Mouse (Mus musculus): ENCODE measurements around the gene Cacna1b. TPM values are rescaled to one million over a fixed set of nuclear protein-coding genes. Genes with fewer than 3 reads are reported as not detected.

The Cacna1b gene
- total RNA-seq, 1 experiment, result 2.4 TPM

- TF ChIP-seq ZNF384 (IDR thresholded peaks at IDR 0.05; ENCODE audit: low read depth, low read length) (no peak), HCFC1 (IDR thresholded peaks at IDR 0.05; ENCODE audit: borderline replicate concordance, insufficient read depth, low read length) (no peak), MAFK (IDR thresholded peaks at IDR 0.05; ENCODE audit: insufficient read depth, low read depth, low read length) (no peak), ZC3H11A (IDR thresholded peaks at IDR 0.05; ENCODE audit: borderline replicate concordance, low read depth, low read length) (no peak), CHD2 (IDR thresholded peaks at IDR 0.05; ENCODE audit: low read depth, low read length) (no peak)
- Histone ChIP-seq H3K9ac (ENCODE audit: insufficient read depth, low read depth, low read length, poor library complexity, severe bottlenecking) (no peak overlapping the region), H3K4me1 (ENCODE audit: control insufficient read depth in 2 of 2, insufficient read depth in 2 of 2, low read length in 2 of 2, poor library complexity in 1 of 2) (no peaks in the 10 kb centered on the region), H3K4me3 (ENCODE audit: insufficient read depth in 1 of 2, low read depth in 1 of 2, low read length in 2 of 2, poor library complexity in 1 of 2, severe bottlenecking in 1 of 2) (no peak overlapping the region), H3K36me3 (ENCODE audit: control insufficient read depth, insufficient read depth, low read length, poor library complexity, severe bottlenecking) (no peaks in the 10 kb centered on the region), H3K27ac (ENCODE audit: insufficient read depth, low read depth, low read length, poor library complexity, severe bottlenecking) (no peak overlapping the region), H3K9me3 (ENCODE audit: control insufficient read depth, insufficient read depth, low read depth, low read length) (no peaks in the 10 kb centered on the region)
- in situ Hi-C loops (cut with MboI; ENCODE audit: low sequenced_read_pairs in 2 of 2, unreplicated experiment in 2 of 2), result no loop called here
- DNase-seq (ENCODE audit: low read depth, low spot score), result no peak
Measured at GRCm38 (mm10) chr2:24589426-24589825, 173.5 kb downstream of the Cacna1b start.

- H3K36me3 ChIP-seq (ENCODE audit: control insufficient read depth, insufficient read depth, low read length, poor library complexity, severe bottlenecking), result no peaks in the 10 kb centered on the region
- H3K4me3 ChIP-seq (ENCODE audit: insufficient read depth in 1 of 2, low read depth in 1 of 2, low read length in 2 of 2, poor library complexity in 1 of 2, severe bottlenecking in 1 of 2), result no peak overlapping the region
- no peaks in the 10 kb centered on the region; the same call in 1 of the 2 replicates for H3K9me3 ChIP-seq (ENCODE audit: control insufficient read depth, insufficient read depth, low read depth, low read length)
- H3K9ac ChIP-seq (ENCODE audit: insufficient read depth, low read depth, low read length, poor library complexity, severe bottlenecking), result no peak overlapping the region
- H3K4me1 ChIP-seq (ENCODE audit: control insufficient read depth in 2 of 2, insufficient read depth in 2 of 2, low read length in 2 of 2, poor library complexity in 1 of 2), result no peaks in the 10 kb centered on the region
- DNase-seq (ENCODE audit: low read depth, low spot score), result no peak
- in situ Hi-C loops (cut with MboI; ENCODE audit: low sequenced_read_pairs in 2 of 2, unreplicated experiment in 2 of 2), result no loop called here
- no peak for TF ChIP-seq HCFC1 (IDR thresholded peaks at IDR 0.05; ENCODE audit: borderline replicate concordance, insufficient read depth, low read length)
- TF ChIP-seq MAFK (IDR thresholded peaks at IDR 0.05; ENCODE audit: insufficient read depth, low read depth, low read length), result no peak
- no peak for TF ChIP-seq ZNF384 (IDR thresholded peaks at IDR 0.05; ENCODE audit: low read depth, low read length)
- no peak for TF ChIP-seq ZC3H11A (IDR thresholded peaks at IDR 0.05; ENCODE audit: borderline replicate concordance, low read depth, low read length)
- TF ChIP-seq CHD2 (IDR thresholded peaks at IDR 0.05; ENCODE audit: low read depth, low read length), result no peak
- H3K27ac ChIP-seq (ENCODE audit: insufficient read depth, low read depth, low read length, poor library complexity, severe bottlenecking), result no peak overlapping the region
Measured at GRCm38 (mm10) chr2:24587999-24588398, 175.0 kb downstream of the Cacna1b start.

DNA sequence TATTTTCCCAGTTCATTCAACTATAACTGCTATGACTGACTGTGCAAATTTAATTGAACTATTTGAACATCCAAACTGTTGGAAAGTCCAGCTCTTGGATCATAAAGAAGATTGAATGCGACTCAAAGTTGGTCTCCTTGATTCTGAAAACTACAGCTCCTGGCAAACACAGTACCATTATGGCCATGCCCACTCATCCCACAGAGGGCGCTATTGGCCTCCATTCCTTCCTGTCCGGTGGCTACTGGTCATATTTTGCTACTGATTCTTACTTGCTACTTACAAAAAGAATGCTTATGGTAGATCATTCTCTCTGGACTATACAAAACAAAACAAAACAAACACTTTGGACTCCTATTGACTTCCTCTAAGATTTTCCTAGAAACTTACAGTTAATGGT, 188.3 kb downstream of the Cacna1b start:
- in situ Hi-C loops (cut with MboI; ENCODE audit: low sequenced_read_pairs in 2 of 2, unreplicated experiment in 2 of 2), result loop anchor here in 1 of 2 experiments (10.0 kb wide), 1 partner anchor 180 kb away; no protein-coding TSS in a partner anchor

DNA sequence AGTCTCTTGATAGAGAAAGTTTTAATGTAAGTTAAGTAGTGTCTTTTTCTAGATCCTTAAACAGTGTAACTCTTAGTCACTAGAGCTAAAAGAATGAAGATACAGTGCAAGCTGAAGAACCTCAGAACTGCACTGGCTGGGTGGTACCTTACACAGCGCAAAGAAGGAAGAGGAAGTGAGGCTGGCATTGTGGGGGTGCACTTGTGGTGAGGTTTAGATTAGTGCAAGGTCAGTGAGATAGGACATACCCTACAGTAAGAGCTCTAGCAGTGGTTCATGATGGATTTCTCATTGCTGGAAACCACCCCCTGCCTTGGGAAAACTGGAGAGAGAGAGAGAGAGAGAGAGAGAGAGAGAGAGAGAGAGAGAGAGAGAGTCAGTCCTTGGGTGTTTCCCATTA, 192.0 kb downstream of the Cacna1b start:
- Histone ChIP-seq H3K9ac (ENCODE audit: insufficient read depth, low read depth, low read length, poor library complexity, severe bottlenecking) (no peak overlapping the region), H3K36me3 (ENCODE audit: control insufficient read depth, insufficient read depth, low read length, poor library complexity, severe bottlenecking) (no peaks in the 10 kb centered on the region), H3K4me1 (ENCODE audit: control insufficient read depth in 2 of 2, insufficient read depth in 2 of 2, low read length in 2 of 2, poor library complexity in 1 of 2) (no peaks in the 10 kb centered on the region), H3K4me3 (ENCODE audit: insufficient read depth in 1 of 2, low read depth in 1 of 2, low read length in 2 of 2, poor library complexity in 1 of 2, severe bottlenecking in 1 of 2) (no peak overlapping the region), H3K27ac (ENCODE audit: insufficient read depth, low read depth, low read length, poor library complexity, severe bottlenecking) (no peak overlapping the region), H3K9me3 (ENCODE audit: control insufficient read depth, insufficient read depth, low read depth, low read length) (no peaks in the 10 kb centered on the region)
- TF ChIP-seq ZC3H11A (IDR thresholded peaks at IDR 0.05; ENCODE audit: borderline replicate concordance, low read depth, low read length), result no peak
- no peak for TF ChIP-seq ZNF384 (IDR thresholded peaks at IDR 0.05; ENCODE audit: low read depth, low read length)
- DNase-seq (ENCODE audit: low read depth, low spot score), result no peak
- in situ Hi-C loops (cut with MboI; ENCODE audit: low sequenced_read_pairs in 2 of 2, unreplicated experiment in 2 of 2), result loop anchor here in 1 of 2 experiments (10.0 kb wide), 1 partner anchor 184 kb away; no protein-coding TSS in a partner anchor

More for the DNA sequence above, 188.3 kb downstream of the Cacna1b start:
- Histone ChIP-seq H3K9ac (ENCODE audit: insufficient read depth, low read depth, low read length, poor library complexity, severe bottlenecking) (no peak overlapping the region), H3K9me3 (ENCODE audit: control insufficient read depth, insufficient read depth, low read depth, low read length) (no peaks in the 10 kb centered on the region), H3K27ac (ENCODE audit: insufficient read depth, low read depth, low read length, poor library complexity, severe bottlenecking) (no peak overlapping the region), H3K4me1 (ENCODE audit: control insufficient read depth in 2 of 2, insufficient read depth in 2 of 2, low read length in 2 of 2, poor library complexity in 1 of 2) (no peaks in the 10 kb centered on the region), H3K36me3 (ENCODE audit: control insufficient read depth, insufficient read depth, low read length, poor library complexity, severe bottlenecking) (no peaks in the 10 kb centered on the region), H3K4me3 (ENCODE audit: insufficient read depth in 1 of 2, low read depth in 1 of 2, low read length in 2 of 2, poor library complexity in 1 of 2, severe bottlenecking in 1 of 2) (no peak overlapping the region)
- peak; percentile 83 for TF ChIP-seq ZC3H11A (IDR thresholded peaks at IDR 0.05; ENCODE audit: borderline replicate concordance, low read depth, low read length)
- no peak for TF ChIP-seq HCFC1 (IDR thresholded peaks at IDR 0.05; ENCODE audit: borderline replicate concordance, insufficient read depth, low read length)
- peak; percentile 28 for DNase-seq (ENCODE audit: low read depth, low spot score)

DNA sequence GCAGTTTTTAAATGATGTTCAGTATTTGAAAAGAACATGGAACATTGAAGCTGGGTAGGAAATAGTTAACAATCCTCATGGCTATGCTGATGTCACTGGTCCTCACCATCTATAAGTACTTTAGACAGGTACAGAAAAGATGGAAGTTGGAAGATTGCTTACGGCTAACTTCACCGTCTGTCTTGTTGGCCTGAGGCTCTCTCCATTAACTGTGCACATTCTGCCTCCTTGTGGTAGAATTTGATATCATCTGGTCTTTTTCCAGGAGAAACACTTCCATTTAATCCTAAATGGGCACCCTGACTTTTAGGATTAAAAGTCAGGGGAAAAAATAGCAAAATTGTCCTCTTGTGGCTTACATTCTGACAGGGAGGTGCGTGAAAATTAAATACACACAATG, 194.4 kb downstream of the Cacna1b start:
- H3K4me1 ChIP-seq (ENCODE audit: control insufficient read depth in 2 of 2, insufficient read depth in 2 of 2, low read length in 2 of 2, poor library complexity in 1 of 2), result no peaks in the 10 kb centered on the region
- DNase-seq (ENCODE audit: low read depth, low spot score), result peak; percentile 25
- H3K4me3 ChIP-seq (ENCODE audit: insufficient read depth in 1 of 2, low read depth in 1 of 2, low read length in 2 of 2, poor library complexity in 1 of 2, severe bottlenecking in 1 of 2), result no peak overlapping the region
- no peaks in the 10 kb centered on the region for H3K9me3 ChIP-seq (ENCODE audit: control insufficient read depth, insufficient read depth, low read depth, low read length)
- no peaks in the 10 kb centered on the region for H3K36me3 ChIP-seq (ENCODE audit: control insufficient read depth, insufficient read depth, low read length, poor library complexity, severe bottlenecking)
- no peak for TF ChIP-seq ZNF384 (IDR thresholded peaks at IDR 0.05; ENCODE audit: low read depth, low read length)
- TF ChIP-seq CHD2 (IDR thresholded peaks at IDR 0.05; ENCODE audit: low read depth, low read length), result no peak
- TF ChIP-seq HCFC1 (IDR thresholded peaks at IDR 0.05; ENCODE audit: borderline replicate concordance, insufficient read depth, low read length), result no peak
- TF ChIP-seq MAFK (IDR thresholded peaks at IDR 0.05; ENCODE audit: insufficient read depth, low read depth, low read length), result no peak
- TF ChIP-seq ZC3H11A (IDR thresholded peaks at IDR 0.05; ENCODE audit: borderline replicate concordance, low read depth, low read length), result peak; percentile 94
- H3K9ac ChIP-seq (ENCODE audit: insufficient read depth, low read depth, low read length, poor library complexity, severe bottlenecking), result no peak overlapping the region
- H3K27ac ChIP-seq (ENCODE audit: insufficient read depth, low read depth, low read length, poor library complexity, severe bottlenecking), result no peak overlapping the region
- in situ Hi-C loops (cut with MboI; ENCODE audit: low sequenced_read_pairs in 2 of 2, unreplicated experiment in 2 of 2), result loop anchor here (5.0 to 10.0 kb wide), 2 partner anchors 161 to 164 kb away; no protein-coding TSS in a partner anchor

All from ES-E14 (cell line).